Mouse (Mus musculus): Measurements from ENCODE around the gene Bcl7c. TPM values are rescaled to one million over a fixed set of nuclear protein-coding genes. Genes with fewer than 3 reads are reported as not detected.
A peak's percentile ranks its signal among the peaks of the same experiment; 100 is the strongest.

Bcl7c gene
- polyA plus RNA-seq, 1 experiment, result 69.0 TPM

DNA sequence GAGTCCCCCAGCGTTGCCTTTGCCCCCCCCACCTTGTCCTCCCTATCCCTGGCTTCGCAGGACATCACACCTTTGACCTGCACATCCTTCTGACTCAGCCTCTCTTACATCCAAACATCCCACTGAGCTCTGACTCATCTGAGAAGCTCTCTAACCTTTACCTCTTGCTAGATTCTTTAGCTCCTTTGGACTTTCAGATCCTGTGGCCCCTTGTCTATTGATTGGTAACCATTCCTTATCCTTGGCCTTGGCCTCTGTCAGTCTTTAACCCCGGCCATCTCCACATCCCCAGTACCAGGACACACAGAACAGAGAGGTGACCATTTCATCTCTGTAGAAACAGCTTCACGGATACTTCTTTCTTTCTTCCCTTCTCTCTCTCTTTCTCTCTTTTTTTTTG is 21.4 kb upstream of the Bcl7c start:
- H3K27ac ChIP-seq (ENCODE audit: control insufficient read depth, insufficient read depth, low read depth, low read length), result no peak overlapping the region
- no peaks in the 10 kb centered on the region for H3K4me1 ChIP-seq (ENCODE audit: control insufficient read depth, insufficient read depth, low read length)
- H3K4me3 ChIP-seq (ENCODE audit: control insufficient read depth, low read depth, low read length), result no peak overlapping the region
- H3K36me3 ChIP-seq (ENCODE audit: control insufficient read depth, insufficient read depth, low read length), result no peaks in the 10 kb centered on the region
- H3K27me3 ChIP-seq (ENCODE audit: control insufficient read depth, insufficient read depth, low read length), result no peaks in the 10 kb centered on the region
- TF ChIP-seq CTCF (IDR thresholded peaks at IDR 0.05; ENCODE audit: control insufficient read depth, insufficient read depth, insufficient replicate concordance, low read depth, low read length) (no peak), POLR2A (IDR thresholded peaks at IDR 0.05; ENCODE audit: control insufficient read depth, low read depth, low read length) (no peak)

DNA sequence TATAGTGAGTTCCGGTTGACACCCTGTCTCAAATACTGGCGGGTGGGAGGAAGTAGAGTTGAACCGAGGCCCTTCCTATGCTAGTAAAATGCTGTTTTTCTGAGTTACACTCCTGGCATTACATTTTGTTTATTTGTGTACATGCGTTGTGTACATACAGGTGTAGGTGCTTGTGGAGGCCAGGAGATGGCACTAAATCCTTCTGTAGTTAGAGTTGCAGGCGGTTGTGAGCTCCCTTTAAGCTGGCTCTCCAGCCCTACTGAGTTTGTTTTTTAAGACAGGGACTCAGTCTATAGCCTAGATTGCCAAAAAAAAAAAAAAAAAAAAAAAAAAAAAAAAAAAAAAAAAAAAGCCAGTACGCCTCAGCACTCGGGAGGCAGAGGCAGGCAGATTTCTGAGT is 19.2 kb upstream of the Bcl7c start:
- Histone ChIP-seq H3K27ac (ENCODE audit: control insufficient read depth, insufficient read depth, low read depth, low read length) (no peak overlapping the region), H3K4me3 (ENCODE audit: control insufficient read depth, low read depth, low read length) (no peak overlapping the region), H3K4me1 (ENCODE audit: control insufficient read depth, insufficient read depth, low read length) (no peaks in the 10 kb centered on the region), H3K36me3 (ENCODE audit: control insufficient read depth, insufficient read depth, low read length) (no peaks in the 10 kb centered on the region), H3K27me3 (ENCODE audit: control insufficient read depth, insufficient read depth, low read length) (no peaks in the 10 kb centered on the region)
- TF ChIP-seq POLR2A (IDR thresholded peaks at IDR 0.05; ENCODE audit: control insufficient read depth, low read depth, low read length), result no peak
- TF ChIP-seq CTCF (IDR thresholded peaks at IDR 0.05; ENCODE audit: control insufficient read depth, insufficient read depth, insufficient replicate concordance, low read depth, low read length), result no peak

DNA sequence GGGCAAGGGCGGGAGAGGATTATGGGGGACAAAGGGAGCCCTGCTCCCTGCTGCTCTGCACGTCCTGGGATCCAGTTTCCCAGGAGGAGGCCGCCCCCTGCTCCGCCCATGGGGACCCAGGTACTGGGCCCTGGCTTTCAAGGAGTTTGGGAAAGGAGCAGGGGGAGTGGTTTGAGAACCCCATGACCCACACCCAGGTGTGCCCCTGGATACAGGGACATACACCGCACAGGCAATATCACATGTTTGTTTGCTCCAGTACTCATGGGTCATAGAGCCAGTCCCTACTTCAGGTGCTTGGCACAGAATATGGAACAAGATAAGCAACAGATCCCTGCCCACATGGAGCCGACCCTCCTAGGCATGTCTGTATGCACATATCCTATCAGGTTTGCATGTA is 17.2 kb upstream of the Bcl7c start:
- Histone ChIP-seq H3K4me3 (ENCODE audit: control insufficient read depth, low read depth, low read length) (no peak overlapping the region), H3K4me1 (ENCODE audit: control insufficient read depth, insufficient read depth, low read length) (no peaks in the 10 kb centered on the region), H3K36me3 (ENCODE audit: control insufficient read depth, insufficient read depth, low read length) (no peaks in the 10 kb centered on the region), H3K27ac (ENCODE audit: control insufficient read depth, insufficient read depth, low read depth, low read length) (no peak overlapping the region), H3K27me3 (ENCODE audit: control insufficient read depth, insufficient read depth, low read length) (no peaks in the 10 kb centered on the region)
- TF ChIP-seq CTCF (IDR thresholded peaks at IDR 0.05; ENCODE audit: control insufficient read depth, insufficient read depth, insufficient replicate concordance, low read depth, low read length) (no peak), POLR2A (IDR thresholded peaks at IDR 0.05; ENCODE audit: control insufficient read depth, low read depth, low read length) (no peak)

DNA sequence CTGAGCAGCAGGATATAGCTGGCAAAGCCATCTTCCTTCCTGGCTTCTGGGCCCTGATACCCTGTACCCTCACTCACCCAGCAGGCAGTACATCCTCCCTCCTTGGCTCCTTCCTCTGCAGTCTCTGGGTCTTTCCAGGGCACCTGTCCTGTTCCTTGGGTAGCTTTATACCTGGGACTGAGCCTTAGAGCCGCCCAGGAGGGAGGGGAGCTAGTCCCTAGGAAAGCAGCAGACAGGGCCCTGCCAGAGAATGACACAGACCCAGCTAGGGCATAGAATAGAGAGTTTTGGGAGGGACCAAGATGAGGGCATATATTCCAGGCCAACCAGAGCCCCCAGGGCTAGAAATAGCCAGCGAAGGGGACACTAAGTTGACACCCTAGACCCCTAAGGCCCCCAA is 16.8 kb upstream of the Bcl7c start:
- TF ChIP-seq POLR2A (IDR thresholded peaks at IDR 0.05; ENCODE audit: control insufficient read depth, low read depth, low read length), result no peak
- no peak for TF ChIP-seq CTCF (IDR thresholded peaks at IDR 0.05; ENCODE audit: control insufficient read depth, insufficient read depth, insufficient replicate concordance, low read depth, low read length)
- Histone ChIP-seq H3K36me3 (ENCODE audit: control insufficient read depth, insufficient read depth, low read length) (no peaks in the 10 kb centered on the region), H3K27me3 (ENCODE audit: control insufficient read depth, insufficient read depth, low read length) (no peaks in the 10 kb centered on the region), H3K4me3 (ENCODE audit: control insufficient read depth, low read depth, low read length) (no peak overlapping the region), H3K27ac (ENCODE audit: control insufficient read depth, insufficient read depth, low read depth, low read length) (no peak overlapping the region), H3K4me1 (ENCODE audit: control insufficient read depth, insufficient read depth, low read length) (no peaks in the 10 kb centered on the region)

DNA sequence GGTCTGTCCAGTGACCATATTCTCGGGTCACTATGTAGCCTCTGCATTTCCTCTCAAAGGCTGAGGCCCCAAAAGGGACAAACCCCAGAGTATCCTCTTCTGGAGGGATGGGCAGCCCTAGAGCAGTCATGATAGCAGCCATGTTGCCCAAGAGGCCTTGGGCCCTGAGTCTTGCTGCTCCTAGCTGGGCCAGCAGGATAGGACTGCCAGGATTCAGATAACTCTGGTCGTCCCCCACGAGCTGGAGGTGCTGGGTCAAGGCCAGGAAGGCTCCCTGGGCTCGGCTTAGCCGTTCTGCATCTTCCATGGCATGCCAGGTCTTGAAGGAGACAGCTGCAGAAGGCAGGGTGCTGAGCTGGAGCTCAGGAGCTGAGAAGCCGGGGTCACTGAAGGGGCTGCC is 10.5 kb upstream of the Bcl7c start:
- Histone ChIP-seq H3K27ac (ENCODE audit: control insufficient read depth, insufficient read depth, low read depth, low read length) (no peak overlapping the region), H3K36me3 (ENCODE audit: control insufficient read depth, insufficient read depth, low read length) (no peaks in the 10 kb centered on the region), H3K4me3 (ENCODE audit: control insufficient read depth, low read depth, low read length) (no peak overlapping the region), H3K27me3 (ENCODE audit: control insufficient read depth, insufficient read depth, low read length) (no peaks in the 10 kb centered on the region), H3K4me1 (ENCODE audit: control insufficient read depth, insufficient read depth, low read length) (peaks cover 6% of the 10 kb centered on the region)
- TF ChIP-seq POLR2A (IDR thresholded peaks at IDR 0.05; ENCODE audit: control insufficient read depth, low read depth, low read length) (no peak), CTCF (IDR thresholded peaks at IDR 0.05; ENCODE audit: control insufficient read depth, insufficient read depth, insufficient replicate concordance, low read depth, low read length) (no peak)

DNA sequence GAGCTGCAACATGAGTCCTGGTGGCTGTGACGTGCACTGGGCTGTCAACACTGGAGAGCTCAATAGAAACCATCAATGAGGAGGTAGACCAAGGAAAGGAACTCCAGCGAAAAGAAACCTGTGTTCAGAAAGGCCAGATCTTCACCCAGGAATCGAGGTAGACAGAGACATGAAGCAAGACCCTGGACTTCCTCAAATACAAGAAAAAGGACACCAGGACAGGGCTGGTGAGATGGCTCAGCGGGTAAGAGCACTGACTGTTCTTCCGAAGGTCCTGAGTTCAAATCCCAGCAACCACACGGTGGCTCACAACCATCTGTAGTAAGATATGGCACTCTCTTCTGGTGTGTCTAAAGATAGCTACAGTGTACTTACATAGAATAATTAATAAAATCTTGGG is 9.6 kb upstream of the Bcl7c start:
- Histone ChIP-seq H3K27me3 (ENCODE audit: control insufficient read depth, insufficient read depth, low read length) (no peaks in the 10 kb centered on the region), H3K4me1 (ENCODE audit: control insufficient read depth, insufficient read depth, low read length) (peaks cover 6% of the 10 kb centered on the region), H3K27ac (ENCODE audit: control insufficient read depth, insufficient read depth, low read depth, low read length) (no peak overlapping the region), H3K4me3 (ENCODE audit: control insufficient read depth, low read depth, low read length) (no peak overlapping the region), H3K36me3 (ENCODE audit: control insufficient read depth, insufficient read depth, low read length) (no peaks in the 10 kb centered on the region)
- TF ChIP-seq CTCF (IDR thresholded peaks at IDR 0.05; ENCODE audit: control insufficient read depth, insufficient read depth, insufficient replicate concordance, low read depth, low read length), result no peak
- no peak for TF ChIP-seq POLR2A (IDR thresholded peaks at IDR 0.05; ENCODE audit: control insufficient read depth, low read depth, low read length)

DNA sequence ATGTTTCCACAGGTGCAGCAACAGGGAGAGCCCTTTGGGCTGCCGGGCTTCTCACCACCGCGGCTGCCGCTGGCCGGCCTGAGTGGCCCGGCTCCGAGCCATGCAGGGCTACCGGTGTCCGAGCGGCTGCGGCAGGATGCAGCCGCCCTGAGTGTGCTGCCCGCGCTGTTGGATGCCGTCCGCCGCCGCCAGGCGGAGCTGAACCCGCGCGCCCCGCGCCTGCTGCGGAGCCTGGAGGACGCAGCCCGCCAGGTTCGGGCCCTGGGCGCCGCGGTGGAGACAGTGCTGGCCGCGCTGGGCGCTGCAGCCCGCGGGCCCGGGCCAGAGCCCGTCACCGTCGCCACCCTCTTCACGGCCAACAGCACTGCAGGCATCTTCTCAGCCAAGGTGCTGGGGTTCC is 8.3 kb upstream of the Bcl7c start:
- no peaks in the 10 kb centered on the region for H3K27me3 ChIP-seq (ENCODE audit: control insufficient read depth, insufficient read depth, low read length)
- peaks cover 15% of the 10 kb centered on the region for H3K4me1 ChIP-seq (ENCODE audit: control insufficient read depth, insufficient read depth, low read length)
- H3K36me3 ChIP-seq (ENCODE audit: control insufficient read depth, insufficient read depth, low read length), result no peaks in the 10 kb centered on the region
- no peak overlapping the region for H3K27ac ChIP-seq (ENCODE audit: control insufficient read depth, insufficient read depth, low read depth, low read length)
- no peak for TF ChIP-seq POLR2A (IDR thresholded peaks at IDR 0.05; ENCODE audit: control insufficient read depth, low read depth, low read length)
- peak; percentile 34; the same call in 1 of the 2 replicates for TF ChIP-seq CTCF (IDR thresholded peaks at IDR 0.05; ENCODE audit: control insufficient read depth, insufficient read depth, insufficient replicate concordance, low read depth, low read length)
- H3K4me3 ChIP-seq (ENCODE audit: control insufficient read depth, low read depth, low read length), result peak overlapping the region; percentile 59

DNA sequence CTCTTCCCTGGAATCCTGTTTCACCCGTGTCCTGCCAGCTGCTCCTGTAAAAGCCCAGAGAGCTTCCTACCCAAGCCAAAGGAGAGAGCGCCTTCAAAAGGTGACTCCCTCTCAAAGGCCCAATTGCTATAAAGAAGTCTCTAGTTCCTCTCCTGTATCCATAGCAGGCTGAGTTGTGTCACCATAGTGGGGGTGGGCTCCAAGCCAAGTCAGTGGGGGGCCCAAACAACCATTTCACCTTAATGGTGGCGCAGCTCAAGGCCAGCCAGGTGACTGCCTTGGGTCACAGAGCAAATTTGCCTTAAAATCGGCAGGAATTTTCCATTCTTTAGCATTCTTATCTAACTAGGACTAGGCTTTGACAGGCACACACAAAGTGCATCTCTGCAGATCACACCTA is 6.1 kb upstream of the Bcl7c start:
- no peak overlapping the region for H3K4me3 ChIP-seq (ENCODE audit: control insufficient read depth, low read depth, low read length)
- H3K36me3 ChIP-seq (ENCODE audit: control insufficient read depth, insufficient read depth, low read length), result no peaks in the 10 kb centered on the region
- peaks cover 17% of the 10 kb centered on the region for H3K4me1 ChIP-seq (ENCODE audit: control insufficient read depth, insufficient read depth, low read length)
- H3K27ac ChIP-seq (ENCODE audit: control insufficient read depth, insufficient read depth, low read depth, low read length), result no peak overlapping the region
- H3K27me3 ChIP-seq (ENCODE audit: control insufficient read depth, insufficient read depth, low read length), result no peaks in the 10 kb centered on the region
- TF ChIP-seq CTCF (IDR thresholded peaks at IDR 0.05; ENCODE audit: control insufficient read depth, insufficient read depth, insufficient replicate concordance, low read depth, low read length) (no peak), POLR2A (IDR thresholded peaks at IDR 0.05; ENCODE audit: control insufficient read depth, low read depth, low read length) (no peak)

Measured in testis, adult 2 months (tissue).